Mouse (Mus musculus) kidney, postnatal 10 days (tissue): ENCODE measurements around the gene Tnrc6a.

Experiments
- DNase-seq: peaks from one replicate; pipeline ENCODE4 v3.0.0; 2021; ENCODE audit warnings: mixed read lengths

The Tnrc6a gene

DNA sequence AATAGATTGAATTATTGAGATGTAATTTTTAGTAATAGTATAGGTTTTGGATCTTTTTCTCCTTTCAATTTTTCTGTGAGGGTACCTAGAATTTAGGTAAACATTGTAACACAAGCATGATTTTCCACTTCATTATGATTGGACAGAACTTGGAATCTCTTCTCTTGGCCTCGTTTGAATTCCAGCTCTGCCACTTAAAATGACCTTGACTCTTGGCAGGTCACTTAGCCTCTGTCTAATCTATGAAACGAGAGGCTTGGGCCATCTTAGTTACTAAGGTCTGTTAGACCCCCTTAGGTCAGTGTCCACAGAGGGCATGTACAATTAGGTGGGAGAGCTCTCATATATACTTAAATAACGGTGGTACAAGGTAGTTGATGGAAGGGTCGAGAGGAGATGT lies 2.4 kb downstream of the Tnrc6a start:
- no peak for DNase-seq

DNA sequence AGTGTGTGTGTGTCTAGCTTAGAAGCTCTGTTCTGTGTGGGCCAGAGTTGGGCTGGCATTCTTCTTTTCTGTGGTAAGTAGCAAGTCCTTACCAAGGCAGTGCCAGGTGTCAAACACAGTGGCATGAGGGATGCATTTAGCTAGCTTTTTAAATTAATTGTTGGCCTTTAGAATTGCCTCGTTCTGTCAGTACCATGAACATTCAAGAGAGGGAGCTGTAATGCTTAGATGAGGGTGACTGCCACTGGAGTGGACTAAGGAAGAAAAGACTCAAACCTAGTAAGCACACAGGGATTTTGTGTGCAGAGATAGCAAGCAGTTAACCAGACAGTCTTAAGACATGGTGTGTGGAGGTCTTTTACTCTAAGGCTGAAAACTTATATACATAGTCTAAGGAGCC lies 3.6 kb downstream of the Tnrc6a start:
- no peak for DNase-seq

DNA sequence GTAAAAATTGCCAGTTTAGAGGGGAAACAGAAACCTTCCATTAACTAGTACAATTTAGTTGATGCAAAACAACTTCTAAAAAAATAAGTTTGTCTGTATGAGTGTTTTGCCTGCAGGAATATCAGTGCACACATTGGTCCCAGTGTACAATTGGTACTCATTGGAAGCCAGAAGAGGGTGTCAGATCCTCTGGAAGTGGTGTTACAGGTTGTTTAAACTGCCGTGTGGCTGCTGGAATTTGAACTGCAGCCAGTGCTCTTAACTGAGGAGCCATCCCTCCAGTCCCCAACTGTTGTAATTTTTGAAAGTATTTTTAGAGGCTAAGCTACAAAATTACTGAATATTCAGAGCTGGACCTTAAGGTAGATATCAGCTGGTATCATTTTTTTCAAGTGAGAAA lies 4.3 kb downstream of the Tnrc6a start:
- no peak for DNase-seq

DNA sequence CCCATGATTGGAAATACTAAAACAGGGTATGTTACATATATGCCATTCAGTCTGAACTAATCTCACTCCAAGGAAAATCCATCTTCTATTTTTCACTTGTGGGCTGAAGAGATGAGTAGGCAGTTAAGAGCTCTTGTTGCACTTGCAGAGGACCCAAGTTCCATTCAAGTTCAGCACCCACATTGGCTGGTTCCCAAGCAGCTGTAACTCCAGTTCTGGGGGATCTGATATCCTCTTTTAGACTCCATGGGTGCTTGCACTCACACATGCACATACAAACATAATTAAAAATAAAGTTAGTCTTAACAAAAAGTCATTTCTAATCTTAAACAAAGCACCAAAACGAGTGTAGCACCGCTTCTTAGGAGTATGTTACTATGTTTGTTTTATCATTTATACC lies 5.4 kb downstream of the Tnrc6a start:
- no peak for DNase-seq

- DNase-seq = no peak
These were observed 6.5 kb downstream of the Tnrc6a start for GRCm38 (mm10) chr7:123130198-123130597.

GRCm38 (mm10) chr7:123132401-123132800 lies 8.7 kb downstream of the Tnrc6a start:
- DNase-seq = no peak

GRCm38 (mm10) chr7:123134876-123135275 lies 11.2 kb downstream of the Tnrc6a start:
- no peak for DNase-seq

- DNase-seq = no peak
These were observed 12.0 kb downstream of the Tnrc6a start for GRCm38 (mm10) chr7:123135655-123136054.

GRCm38 (mm10) chr7:123138001-123138400 lies 14.3 kb downstream of the Tnrc6a start:
- no peak for DNase-seq

DNA sequence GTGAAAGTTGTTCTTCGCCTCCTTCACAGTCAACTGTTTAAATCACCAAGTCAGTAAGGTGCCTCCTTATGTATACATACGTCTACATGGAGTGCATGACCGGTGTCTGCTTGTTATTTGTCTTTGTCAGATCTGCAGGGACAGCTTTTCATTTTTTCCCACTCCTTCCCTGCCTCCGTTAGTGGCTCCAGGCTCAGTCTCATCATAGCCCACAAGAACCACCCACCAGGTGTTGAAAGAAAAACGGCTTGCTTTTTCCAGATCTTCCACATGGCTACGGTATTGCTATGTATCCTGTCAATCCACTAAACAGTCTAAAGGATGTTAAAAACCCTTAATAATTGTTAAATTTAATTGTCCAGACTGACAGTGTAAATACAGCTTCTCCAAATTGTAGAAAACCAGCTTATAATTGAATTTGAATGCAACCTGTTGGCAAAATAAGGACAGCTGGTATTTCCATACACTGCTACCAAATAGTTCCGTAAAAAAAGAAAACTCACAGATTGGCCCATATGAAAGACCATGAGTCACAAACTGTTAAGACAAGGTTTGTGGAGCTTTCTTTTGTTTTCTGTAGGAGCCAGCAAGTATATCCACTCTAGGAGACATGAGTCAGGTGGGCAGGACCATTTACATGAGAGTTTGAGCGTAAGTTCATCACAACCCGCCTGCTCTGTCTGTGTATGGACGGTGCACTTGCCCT lies 22.6 kb downstream of the Tnrc6a start:
- DNase-seq = no peak

DNA sequence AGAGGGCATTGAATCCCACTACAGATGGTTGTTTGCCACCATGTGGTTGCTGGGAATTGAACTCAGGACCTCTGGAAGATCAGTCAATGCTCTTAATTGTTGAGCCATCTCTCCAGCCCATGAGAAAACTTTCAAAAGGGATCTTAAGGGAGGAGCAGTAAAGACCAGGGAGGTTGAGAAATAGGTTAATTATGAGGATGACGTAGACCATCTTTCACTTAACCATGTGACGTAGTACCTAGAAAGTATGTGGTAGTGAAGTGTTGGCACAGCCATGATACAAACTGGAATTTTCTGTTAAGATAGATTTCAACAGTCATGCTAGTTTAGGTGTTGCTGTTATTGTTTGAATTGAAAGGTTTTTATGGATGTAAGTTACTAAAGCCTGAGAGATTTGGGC lies 24.1 kb downstream of the Tnrc6a start:
- no peak for DNase-seq

- DNase-seq = no peak
These were observed 25.2 kb downstream of the Tnrc6a start for GRCm38 (mm10) chr7:123148935-123149334.

DNA sequence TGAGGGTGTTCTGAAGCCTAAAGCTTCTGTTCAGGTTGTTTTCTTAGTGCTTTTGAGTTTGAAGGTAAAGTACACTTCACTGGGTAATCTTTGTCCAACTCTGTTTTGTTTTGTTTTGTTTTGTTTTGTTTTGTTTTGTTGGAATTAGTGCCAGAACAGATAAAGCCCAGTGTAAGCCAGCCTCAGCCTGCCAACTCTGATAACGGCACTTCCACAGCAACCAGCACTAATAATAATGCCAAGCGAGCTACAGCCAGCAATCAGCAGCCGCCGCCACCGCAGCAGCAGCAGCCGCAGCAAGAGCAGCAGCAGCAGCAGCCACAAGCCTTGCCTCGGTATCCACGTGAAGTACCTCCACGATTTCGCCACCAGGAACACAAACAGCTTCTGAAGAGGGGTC lies 38.7 kb downstream of the Tnrc6a start:
- no peak for DNase-seq

DNA sequence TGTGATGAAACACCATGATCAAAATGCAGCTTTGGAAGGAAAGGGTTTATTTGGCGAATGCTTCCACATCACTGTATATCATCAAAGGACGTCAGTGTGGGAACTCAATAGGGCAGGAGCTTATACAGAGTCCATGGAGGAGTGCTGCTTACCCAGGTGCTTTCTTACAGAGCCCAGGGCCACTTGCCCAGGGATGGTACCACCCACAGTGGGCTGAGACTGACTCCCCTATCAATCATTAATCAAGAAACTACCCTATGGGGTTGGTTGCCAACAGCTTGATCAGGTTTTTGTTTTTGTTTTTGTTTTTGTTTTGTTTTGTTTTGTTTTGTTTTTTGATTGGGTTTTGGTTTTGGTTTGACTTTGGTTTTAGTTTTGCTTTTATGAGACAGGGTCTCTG lies 43.8 kb downstream of the Tnrc6a start:
- DNase-seq = no peak

- no peak for DNase-seq
These were observed 45.9 kb downstream of the Tnrc6a start for GRCm38 (mm10) chr7:123169618-123170017.

- no peak for DNase-seq
These were observed 48.4 kb downstream of the Tnrc6a start for GRCm38 (mm10) chr7:123172101-123172500.

- DNase-seq = no peak
These were observed 53.5 kb downstream of the Tnrc6a start for GRCm38 (mm10) chr7:123177215-123177614.

- peak; percentile 58 for DNase-seq
These were observed 58.4 kb downstream of the Tnrc6a start for GRCm38 (mm10) chr7:123181787-123182701.

GRCm38 (mm10) chr7:123184891-123185290 lies 61.2 kb downstream of the Tnrc6a start:
- no peak for DNase-seq

DNA sequence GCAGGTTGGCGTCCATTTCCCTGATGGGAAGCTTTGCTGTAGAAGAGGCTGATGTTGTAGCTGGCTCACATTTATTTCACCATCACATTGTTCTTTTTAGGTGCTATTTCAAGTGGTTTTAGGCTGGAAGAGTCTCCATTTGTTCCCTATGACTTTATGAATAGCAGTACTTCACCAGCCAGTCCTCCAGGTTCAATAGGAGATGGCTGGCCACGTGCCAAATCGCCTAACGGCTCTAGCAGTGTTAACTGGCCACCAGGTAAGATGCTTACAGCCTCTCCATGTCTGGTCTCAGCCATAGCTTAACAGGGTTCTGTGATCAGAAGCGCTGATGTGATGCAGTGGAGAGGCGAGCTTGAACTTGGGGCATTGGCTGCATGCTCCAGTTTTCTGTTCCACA lies 62.8 kb downstream of the Tnrc6a start:
- no peak for DNase-seq

- no peak for DNase-seq
These were observed 63.6 kb downstream of the Tnrc6a start for GRCm38 (mm10) chr7:123187246-123187645.

- DNase-seq = no peak
These were observed 64.8 kb downstream of the Tnrc6a start for GRCm38 (mm10) chr7:123188462-123188861.

DNA sequence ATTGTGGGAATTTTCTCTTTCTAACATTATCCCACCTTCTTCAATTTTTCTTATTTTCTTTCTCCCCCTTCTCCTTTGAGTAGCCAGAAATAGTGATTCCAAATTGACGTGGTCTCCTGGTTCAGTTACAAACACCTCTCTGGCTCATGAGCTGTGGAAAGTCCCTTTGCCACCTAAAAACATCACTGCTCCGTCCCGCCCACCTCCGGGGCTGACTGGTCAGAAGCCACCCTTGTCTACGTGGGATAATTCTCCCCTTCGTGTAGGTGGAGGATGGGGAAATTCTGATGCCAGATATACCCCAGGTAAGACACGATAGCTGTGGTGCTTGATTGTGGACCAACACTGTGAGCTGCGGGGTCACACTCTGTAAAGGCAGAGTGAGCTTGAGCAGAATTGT lies 66.1 kb downstream of the Tnrc6a start:
- DNase-seq = no peak

- DNase-seq = no peak
These were observed 68.0 kb downstream of the Tnrc6a start for GRCm38 (mm10) chr7:123191731-123192130.
